Mouse (Mus musculus): ENCODE measurements around the gene Magi1. TPM values are rescaled to one million over a fixed set of nuclear protein-coding genes. Genes with fewer than 3 reads are reported as not detected.
A peak's percentile ranks its signal among the peaks of the same experiment; 100 is the strongest.

The Magi1 gene
- polyA plus RNA-seq, 1 experiment from 2014 or later, result 25.0 TPM

- no peak overlapping the region for H3K4me3 ChIP-seq
- H3K27ac ChIP-seq, result peak overlapping the region; percentile 17; the same call in 1 of the 2 replicates
- 83% methylated on average over 4 of the region's 4 CpGs for WGBS
- peaks cover 31% of the 10 kb centered on the region for H3K4me1 ChIP-seq (replicated peaks)
- no peaks in the 10 kb centered on the region for H3K36me3 ChIP-seq
- no peak for DNase-seq (ENCODE audit: low spot score)
- no peaks in the 10 kb centered on the region for H3K9me3 ChIP-seq
- H3K27me3 ChIP-seq (ENCODE audit: insufficient read depth, poor library complexity, severe bottlenecking), result no peaks in the 10 kb centered on the region
These were observed 99.4 kb downstream of the Magi1 start for GRCm38 (mm10) chr6:94184268-94184667.

DNA sequence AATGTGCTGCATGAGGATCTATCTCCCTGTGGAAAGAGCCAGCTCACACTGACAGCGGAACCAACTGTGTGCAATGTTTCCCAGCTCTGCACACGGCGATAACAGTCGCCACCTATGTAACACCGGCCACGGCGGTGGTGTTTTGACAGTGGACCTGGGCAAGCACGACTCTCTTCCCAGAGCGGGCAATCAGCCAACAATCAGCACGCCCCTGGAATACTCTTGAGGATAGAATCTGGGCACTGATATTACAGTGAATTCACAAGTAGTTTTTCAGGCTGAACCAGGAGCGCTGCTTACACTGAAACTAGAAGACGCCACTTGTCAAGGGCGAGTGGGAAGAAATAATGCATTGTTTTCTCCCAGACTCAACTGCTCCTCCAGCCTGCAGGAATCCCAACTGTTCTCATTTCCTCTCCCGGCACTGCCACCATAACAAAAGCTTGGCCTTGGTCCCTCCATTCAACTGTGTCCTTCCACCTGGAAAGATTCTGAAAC is 100.3 kb downstream of the Magi1 start:
- Histone ChIP-seq H3K4me1 (replicated peaks) (peaks cover 33% of the 10 kb centered on the region), H3K27me3 (ENCODE audit: insufficient read depth, poor library complexity, severe bottlenecking) (no peaks in the 10 kb centered on the region), H3K9me3 (no peaks in the 10 kb centered on the region), H3K27ac (peak overlapping the region; percentile 17), H3K36me3 (no peaks in the 10 kb centered on the region), H3K4me3 (no peak overlapping the region)
- DNase-seq (ENCODE audit: low spot score), result no peak
- 74% methylated on average over 14 of the region's 14 CpGs for WGBS

- Histone ChIP-seq H3K4me1 (replicated peaks) (peaks cover 49% of the 10 kb centered on the region), H3K27ac (no peak overlapping the region), H3K27me3 (ENCODE audit: insufficient read depth, poor library complexity, severe bottlenecking) (no peaks in the 10 kb centered on the region), H3K4me3 (no peak overlapping the region), H3K36me3 (no peaks in the 10 kb centered on the region), H3K9me3 (no peaks in the 10 kb centered on the region)
- 57% methylated on average over 2 of the region's 2 CpGs for WGBS
- DNase-seq (ENCODE audit: low spot score), result no peak
These were observed 102.0 kb downstream of the Magi1 start for GRCm38 (mm10) chr6:94181673-94182255.

- Histone ChIP-seq H3K27ac (no peak overlapping the region), H3K9me3 (no peaks in the 10 kb centered on the region), H3K4me3 (no peak overlapping the region), H3K36me3 (no peaks in the 10 kb centered on the region), H3K27me3 (ENCODE audit: insufficient read depth, poor library complexity, severe bottlenecking) (no peaks in the 10 kb centered on the region), H3K4me1 (replicated peaks) (peaks cover 55% of the 10 kb centered on the region)
- 88% methylated on average over 14 of the region's 14 CpGs for WGBS
- no peak for DNase-seq (ENCODE audit: low spot score)
These were observed 103.2 kb downstream of the Magi1 start for GRCm38 (mm10) chr6:94180331-94181150.

DNA sequence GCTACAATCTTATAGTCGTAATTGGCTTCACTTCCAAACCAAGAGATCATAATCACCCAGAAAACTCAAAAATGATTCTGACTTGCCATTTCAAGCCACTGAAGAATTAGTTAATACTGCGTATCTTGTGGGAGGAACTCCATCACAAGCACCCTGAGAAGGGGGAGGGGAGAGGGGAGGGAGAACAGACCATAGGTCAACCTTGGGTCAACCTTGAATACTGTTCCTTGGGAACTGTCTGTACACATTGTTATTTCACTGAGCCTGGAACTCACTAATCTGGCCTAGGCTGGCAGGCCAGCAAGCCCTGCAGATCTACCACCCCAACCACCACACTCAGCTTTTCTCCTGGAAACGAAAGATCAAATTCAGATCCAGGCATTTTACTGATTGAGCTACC is 106.2 kb downstream of the Magi1 start:
- DNase-seq (ENCODE audit: low spot score), result no peak
- Histone ChIP-seq H3K4me1 (replicated peaks) (peaks cover 37% of the 10 kb centered on the region), H3K27me3 (ENCODE audit: insufficient read depth, poor library complexity, severe bottlenecking) (no peaks in the 10 kb centered on the region), H3K27ac (no peak overlapping the region), H3K36me3 (no peaks in the 10 kb centered on the region), H3K9me3 (no peaks in the 10 kb centered on the region), H3K4me3 (no peak overlapping the region)
- 54% methylated on average over 3 of the region's 3 CpGs for WGBS

- 21% methylated on average over 4 of the region's 4 CpGs for WGBS
These were observed 107.0 kb downstream of the Magi1 start for GRCm38 (mm10) chr6:94176705-94177104.

DNA sequence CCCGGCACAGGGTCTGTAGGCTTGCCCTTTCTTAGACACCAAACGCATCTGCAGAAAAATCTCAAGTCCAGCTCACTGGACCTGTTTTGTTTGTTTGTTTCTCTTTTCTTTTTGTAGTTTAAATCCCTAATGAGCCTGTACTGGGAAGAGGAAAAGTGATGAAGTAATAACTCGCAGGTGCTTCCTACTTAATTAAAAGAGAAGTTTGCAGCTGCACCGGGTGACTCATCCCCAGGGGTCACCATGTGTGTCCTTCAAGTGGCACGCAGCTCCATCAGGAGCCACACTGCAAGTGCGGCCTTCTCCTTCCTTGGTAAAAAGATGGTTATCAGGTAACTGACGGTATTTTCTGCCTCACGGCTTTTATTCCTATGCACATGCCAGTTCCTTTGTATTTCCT is 112.5 kb downstream of the Magi1 start:
- 76% methylated on average over 8 of the region's 8 CpGs for WGBS
- no peak overlapping the region for H3K27ac ChIP-seq
- H3K4me1 ChIP-seq (replicated peaks), result peaks cover 5% of the 10 kb centered on the region
- H3K27me3 ChIP-seq (ENCODE audit: insufficient read depth, poor library complexity, severe bottlenecking), result no peaks in the 10 kb centered on the region
- DNase-seq (ENCODE audit: low spot score), result no peak
- H3K36me3 ChIP-seq, result no peaks in the 10 kb centered on the region
- H3K4me3 ChIP-seq, result no peak overlapping the region
- H3K9me3 ChIP-seq, result no peaks in the 10 kb centered on the region

More at GRCm38 (mm10) chr6:94176705-94177104, 107.0 kb downstream of the Magi1 start:
- no peaks in the 10 kb centered on the region for H3K27me3 ChIP-seq (ENCODE audit: insufficient read depth, poor library complexity, severe bottlenecking)
- no peak for DNase-seq (ENCODE audit: low spot score)
- H3K9me3 ChIP-seq, result no peaks in the 10 kb centered on the region
- peak overlapping the region; percentile 16; the same call in 1 of the 2 replicates for H3K27ac ChIP-seq
- peaks cover 29% of the 10 kb centered on the region for H3K4me1 ChIP-seq (replicated peaks)
- H3K36me3 ChIP-seq, result no peaks in the 10 kb centered on the region
- H3K4me3 ChIP-seq, result no peak overlapping the region

GRCm38 (mm10) chr6:94169581-94170194 is 114.0 kb downstream of the Magi1 start:
- H3K27me3 ChIP-seq (ENCODE audit: insufficient read depth, poor library complexity, severe bottlenecking), result no peaks in the 10 kb centered on the region
- no peak overlapping the region for H3K4me3 ChIP-seq
- peaks cover 15% of the 10 kb centered on the region for H3K4me1 ChIP-seq (replicated peaks)
- WGBS, result 88% methylated on average over 9 of the region's 9 CpGs
- no peaks in the 10 kb centered on the region for H3K9me3 ChIP-seq
- no peak for DNase-seq (ENCODE audit: low spot score)
- no peaks in the 10 kb centered on the region for H3K36me3 ChIP-seq
- H3K27ac ChIP-seq, result no peak overlapping the region

GRCm38 (mm10) chr6:94165951-94166350 is 117.8 kb downstream of the Magi1 start:
- Histone ChIP-seq H3K4me1 (replicated peaks) (peaks cover 37% of the 10 kb centered on the region), H3K4me3 (no peak overlapping the region), H3K27ac (no peak overlapping the region), H3K36me3 (no peaks in the 10 kb centered on the region), H3K9me3 (no peaks in the 10 kb centered on the region), H3K27me3 (ENCODE audit: insufficient read depth, poor library complexity, severe bottlenecking) (no peaks in the 10 kb centered on the region)
- 94% methylated on average over 1 of the region's 1 CpGs for WGBS
- DNase-seq (ENCODE audit: low spot score), result no peak

DNA sequence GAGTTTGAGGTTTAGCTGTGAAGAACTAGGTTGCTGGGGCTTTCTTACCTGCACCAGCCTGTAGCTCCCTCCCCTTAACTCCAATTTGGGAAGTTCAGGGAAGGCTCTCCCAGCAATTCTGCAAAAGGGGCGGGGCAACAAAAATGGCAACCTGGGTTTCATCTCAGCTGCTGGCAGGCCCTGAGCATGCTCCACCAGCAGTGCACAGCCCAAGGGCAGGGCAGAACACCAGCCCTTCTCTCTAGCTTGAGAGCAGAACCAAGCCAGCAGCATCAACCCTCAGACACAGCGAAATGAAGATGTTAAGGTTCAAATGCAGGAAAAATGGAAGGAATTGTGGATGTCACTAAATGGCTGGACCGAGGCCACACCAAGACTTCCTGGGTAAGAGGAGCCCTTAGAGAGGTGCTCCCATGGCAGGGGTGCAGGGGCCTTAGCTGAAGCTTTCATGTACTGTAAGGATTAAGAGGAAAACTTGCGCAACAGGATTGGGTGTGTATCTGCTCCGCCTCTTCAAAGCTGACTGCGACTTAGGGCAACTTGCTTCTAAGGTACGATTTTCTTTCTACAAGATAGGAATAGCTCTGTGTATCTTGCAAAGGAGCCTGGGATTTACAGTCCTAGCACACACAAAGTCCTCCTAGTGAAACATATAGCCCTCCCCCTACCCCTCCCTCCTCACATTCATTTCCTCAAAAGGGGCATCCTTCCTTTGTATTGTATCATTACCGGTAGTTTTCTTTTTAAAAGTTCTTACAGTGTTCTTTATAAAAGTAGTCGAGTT is 118.8 kb downstream of the Magi1 start:
- no peaks in the 10 kb centered on the region for H3K9me3 ChIP-seq
- H3K27ac ChIP-seq, result peak overlapping the region; percentile 36; the same call in 1 of the 2 replicates
- no peaks in the 10 kb centered on the region for H3K27me3 ChIP-seq (ENCODE audit: insufficient read depth, poor library complexity, severe bottlenecking)
- no peak for DNase-seq (ENCODE audit: low spot score)
- H3K36me3 ChIP-seq, result no peaks in the 10 kb centered on the region
- WGBS, result 86% methylated on average over 9 of the region's 9 CpGs
- H3K4me3 ChIP-seq, result no peak overlapping the region
- peaks cover 37% of the 10 kb centered on the region for H3K4me1 ChIP-seq (replicated peaks)

GRCm38 (mm10) chr6:94163325-94163995 is 120.3 kb downstream of the Magi1 start:
- Histone ChIP-seq H3K4me3 (0 out of 2 replicates have a peak overlapping the region, but pooled peaks have one; percentile 3), H3K9me3 (no peaks in the 10 kb centered on the region), H3K27ac (peak overlapping the region; percentile 76), H3K36me3 (no peaks in the 10 kb centered on the region), H3K4me1 (replicated peaks) (peaks cover 37% of the 10 kb centered on the region), H3K27me3 (ENCODE audit: insufficient read depth, poor library complexity, severe bottlenecking) (no peaks in the 10 kb centered on the region)
- WGBS, result 38% methylated on average over 9 of the region's 9 CpGs
- DNase-seq (ENCODE audit: low spot score), result no peak

- no peaks in the 10 kb centered on the region for H3K27me3 ChIP-seq (ENCODE audit: insufficient read depth, poor library complexity, severe bottlenecking)
- peaks cover 37% of the 10 kb centered on the region for H3K4me1 ChIP-seq (replicated peaks)
- peak overlapping the region; percentile 76 for H3K27ac ChIP-seq
- DNase-seq (ENCODE audit: low spot score), result peak; percentile 28
- WGBS, result 53% methylated on average over 8 of the region's 8 CpGs
- no peaks in the 10 kb centered on the region for H3K9me3 ChIP-seq
- 0 out of 2 replicates have a peak overlapping the region, but pooled peaks have one; percentile 9 for H3K4me3 ChIP-seq
- H3K36me3 ChIP-seq, result no peaks in the 10 kb centered on the region
These were observed 120.8 kb downstream of the Magi1 start for GRCm38 (mm10) chr6:94162918-94163317.
